Comparison of ENCODE assay signal across 8 mouse cellular contexts in genomic region chr11:117618774-117619173, GRCm38 (mm10). TPM values are rescaled to one million over a fixed set of nuclear protein-coding genes. Genes with fewer than 3 reads are reported as not detected.
DNase-seq lines count a peak whose midpoint lies in the region; ATAC-seq lines count a peak whose summit lies in the region.

No protein-coding gene starts in this region.

- no peak for ATAC-seq in cerebellum, adult (ENCODE audit: insufficient number of reproducible peaks, low FRiP score, low TSS enrichment)
- ATAC-seq in inflammation-experienced regulatory T-cells, adult 6 months, result no peak

- peak; percentile 51 to 65 for DNase-seq in cerebellum, postnatal 14 days
- peak; percentile 34 for DNase-seq in urinary bladder, postnatal 14 days (ENCODE audit: low spot score)
- DNase-seq in urinary bladder, adult 18-20 months (ENCODE audit: low spot score in 2 of 2), result no peak
- peak; percentile 68 to 74 for DNase-seq in kidney, postnatal 36 days
- DNase-seq in layer of hippocampus, postnatal 25 days (ENCODE audit: extremely low spot score in 1 of 2, low spot score in 1 of 2), result no peak
- DNase-seq in heart, adult 11 months, result no peak

RNA-seq across cellular contexts. Expression of gene Tnrc6c, which starts 35.3 kb away (rescaled TPM):
- 10 to 100 TPM; 10.8 to 19.2 (median 17.4) TPM for polyA plus RNA-seq in inflammation-experienced regulatory T-cells, adult 6 months (2017; shearing (Covaris generic))
- total RNA-seq in layer of hippocampus, postnatal 25 days (2021), result 10 to 100 TPM; 53.8 to 76.8 TPM

Comparison
In these comparisons a context has a peak if more than half of its experiments do, and no peak if none do; other contexts are left out.
1. DNase-seq: peak in cerebellum, postnatal 14 days (2 of 2), urinary bladder, postnatal 14 days (single experiment) and kidney, postnatal 36 days (2 of 2); none in urinary bladder, adult 18-20 months (0 of 2), layer of hippocampus, postnatal 25 days (0 of 2) and heart, adult 11 months (single experiment).